Mouse (Mus musculus): Measurements from ENCODE around the gene Kcnab3.
A peak's percentile ranks its signal among the peaks of the same experiment; 100 is the strongest.

Kcnab3 gene

DNA sequence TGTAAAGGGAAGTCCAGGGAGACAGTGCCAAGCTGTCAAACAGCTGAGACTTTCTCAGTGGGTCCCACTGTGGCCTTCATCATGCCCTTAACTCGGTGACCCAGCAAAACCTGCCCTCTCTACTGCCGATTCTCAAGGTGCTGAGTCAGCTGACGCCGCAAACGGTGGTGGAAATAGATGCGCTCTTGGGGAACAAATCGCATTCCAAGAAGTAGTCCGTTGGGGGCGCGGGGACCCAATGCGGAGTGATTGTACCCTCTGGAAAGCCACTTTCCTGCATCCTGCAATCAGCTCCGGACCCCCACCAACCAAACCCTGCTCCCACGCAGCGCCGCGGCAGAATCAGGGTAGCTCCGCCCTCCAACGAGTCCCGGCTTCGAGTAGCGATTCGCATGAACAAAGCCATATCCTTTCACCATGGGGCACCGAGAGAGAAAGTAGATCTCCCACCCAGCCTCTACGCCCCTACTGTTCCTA, 5.9 kb downstream of the Kcnab3 start:
- no peak for DNase-seq (ENCODE audit: low read depth)

DNA sequence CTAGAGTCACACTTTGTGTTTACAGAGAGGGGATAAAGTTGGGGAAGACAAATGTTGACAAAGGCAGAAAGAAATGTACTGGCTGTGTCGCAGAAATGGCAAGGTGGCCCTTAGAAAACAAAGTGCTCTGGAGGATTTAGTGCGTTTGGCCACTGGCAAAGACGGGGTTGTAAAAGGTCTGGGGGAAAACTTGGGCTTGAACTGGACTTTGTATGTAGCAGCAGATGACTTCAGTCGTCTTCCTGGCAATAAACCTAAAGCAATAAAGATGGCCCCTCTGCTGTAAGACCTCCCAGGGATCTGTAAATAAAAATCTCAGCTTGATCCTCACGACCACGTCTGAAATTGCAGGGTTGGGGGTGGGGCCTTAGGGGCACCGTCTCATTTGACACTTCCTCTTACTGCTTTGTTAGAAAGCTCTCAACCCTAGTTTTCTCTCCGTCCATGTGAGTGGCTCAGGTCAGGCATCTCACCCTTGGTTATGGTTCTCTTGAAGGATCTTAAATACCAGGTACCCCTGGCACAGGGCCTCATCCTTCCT, 6.7 kb downstream of the Kcnab3 start:
- no peak for DNase-seq (ENCODE audit: low read depth)

DNA sequence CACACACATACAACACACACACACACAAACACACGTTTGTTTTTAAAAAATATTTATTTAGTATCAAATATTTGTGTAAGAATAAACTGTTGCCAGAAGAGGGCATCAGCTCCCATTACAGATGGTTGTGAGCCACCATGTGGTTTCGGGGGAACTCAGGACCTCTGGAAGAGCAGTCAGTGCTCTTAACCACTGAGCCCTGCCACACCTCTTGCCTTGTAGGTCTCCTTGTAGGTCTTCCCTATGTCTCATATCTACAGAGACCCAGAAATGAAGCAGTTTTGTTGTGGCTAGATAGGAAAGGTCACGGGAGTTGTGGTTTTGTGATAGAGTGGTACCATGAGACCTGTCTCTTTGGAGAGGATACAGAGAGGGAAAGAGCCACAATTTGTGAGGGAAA, 7.9 kb downstream of the Kcnab3 start:
- DNase-seq (ENCODE audit: low read depth), result no peak

DNA sequence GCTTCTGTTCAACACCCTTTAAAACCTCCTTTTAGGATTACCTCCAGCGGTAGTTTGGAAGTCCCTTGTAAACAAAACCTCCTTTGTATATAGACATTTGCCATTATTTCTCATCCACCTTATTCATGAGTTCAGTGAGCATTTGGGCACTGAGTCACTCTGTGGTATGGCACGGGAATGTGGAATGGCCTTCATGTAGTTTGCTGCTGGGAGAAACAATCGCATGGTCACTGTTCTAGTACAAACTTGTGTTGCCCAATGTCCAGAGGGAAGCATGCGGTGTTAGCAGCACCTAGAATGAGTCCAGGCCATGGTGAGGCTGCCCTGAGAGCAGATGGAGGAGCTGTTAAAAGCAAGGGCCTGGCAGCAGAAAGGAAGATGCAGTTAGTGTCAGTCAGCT, 8.7 kb downstream of the Kcnab3 start:
- DNase-seq (ENCODE audit: low read depth), result no peak

DNA sequence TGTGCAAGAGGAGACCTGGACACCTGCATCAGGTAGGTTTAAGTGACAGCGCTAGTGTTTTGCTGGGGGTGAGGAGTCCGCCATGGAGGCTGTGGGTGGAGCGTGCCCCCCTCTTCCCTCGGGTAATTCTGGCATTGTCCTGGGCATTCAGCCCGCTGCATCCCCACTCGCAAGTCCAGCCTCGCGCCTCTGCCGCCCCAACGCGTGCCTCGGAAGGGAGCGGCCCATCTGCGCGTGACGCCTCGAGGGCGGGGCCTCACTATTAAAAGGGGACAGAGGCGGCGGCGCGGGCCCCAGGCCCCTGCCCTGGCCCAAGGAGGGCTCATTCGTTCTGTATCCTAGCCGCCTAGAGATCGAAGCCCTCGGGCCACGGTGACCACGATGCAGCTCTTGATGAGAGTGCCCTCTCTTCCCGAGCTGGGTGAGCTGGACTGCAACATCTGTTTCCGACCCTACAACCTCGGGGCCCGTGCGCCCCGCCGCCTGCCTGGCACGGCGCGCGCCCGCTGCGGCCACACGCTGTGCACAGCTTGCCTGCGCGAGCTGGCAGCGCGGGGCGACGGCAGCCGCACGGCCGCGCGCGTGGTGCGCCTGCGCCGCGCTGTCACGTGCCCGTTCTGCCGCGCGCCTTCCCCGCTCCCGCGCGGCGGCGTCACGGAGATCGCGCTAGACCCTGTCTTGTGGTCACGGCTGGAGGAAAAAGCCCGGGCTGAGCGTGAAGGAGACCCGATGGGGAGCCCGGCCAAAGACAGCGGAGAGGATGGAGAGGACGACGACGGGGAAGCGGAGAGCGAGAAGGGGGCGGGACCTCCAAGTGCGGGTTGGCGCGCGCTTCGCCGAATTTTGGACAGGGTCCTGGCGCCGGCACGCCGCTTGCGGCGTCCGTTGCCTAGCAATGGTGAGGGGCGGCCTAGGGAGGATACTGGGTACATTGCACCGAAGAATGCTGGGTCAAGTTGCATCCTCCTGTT, 14.4 kb downstream of the Kcnab3 start, which contains the start of gene Rnf227:
Rnf227 (plus strand) TSS at position 301 of the 971 bp plus-strand sequence.
- no peak for DNase-seq (ENCODE audit: low read depth)

DNA sequence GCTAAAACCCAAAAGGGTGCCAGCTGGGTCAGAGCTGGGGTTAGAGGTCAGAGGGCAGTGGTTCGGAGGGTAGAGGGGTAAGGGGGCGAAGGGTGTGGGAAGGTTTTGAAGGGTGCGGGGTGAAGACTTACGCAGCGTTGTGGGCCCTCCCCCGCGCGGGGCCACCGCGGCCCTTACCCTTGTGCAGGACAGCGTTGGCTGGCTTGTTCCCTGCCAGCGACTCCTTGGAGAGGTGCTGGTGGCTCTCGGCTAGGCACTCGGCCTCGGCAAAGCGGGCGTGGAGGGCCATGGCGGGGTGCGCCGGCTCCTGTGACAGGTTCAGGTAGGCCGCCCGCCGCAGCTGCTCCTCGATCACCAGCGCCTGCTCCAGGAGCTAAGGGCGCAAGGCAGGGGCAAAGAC, 20.4 kb downstream of the Kcnab3 start:
- DNase-seq (ENCODE audit: low read depth), result no peak

DNA sequence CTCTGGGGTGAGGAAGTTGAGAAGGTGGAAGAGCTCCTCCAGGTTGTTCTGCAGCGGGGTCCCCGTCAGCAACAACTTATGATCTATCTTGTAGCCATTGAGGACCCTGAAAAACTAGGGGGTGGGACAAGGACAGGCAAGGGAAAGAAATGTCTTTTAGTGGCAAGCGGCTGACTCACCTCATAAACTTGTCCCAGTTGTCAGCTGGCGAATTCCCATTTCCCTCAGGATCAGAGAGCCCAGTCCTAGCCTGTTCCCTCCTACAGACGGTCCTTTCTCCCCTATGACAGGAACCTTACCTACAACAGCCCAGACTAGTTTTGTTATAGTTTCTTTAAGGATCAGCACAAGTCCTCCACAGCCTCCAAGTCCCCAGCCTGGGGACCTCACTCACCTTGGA, 30.5 kb downstream of the Kcnab3 start:
- no peak for DNase-seq (ENCODE audit: low read depth)

DNA sequence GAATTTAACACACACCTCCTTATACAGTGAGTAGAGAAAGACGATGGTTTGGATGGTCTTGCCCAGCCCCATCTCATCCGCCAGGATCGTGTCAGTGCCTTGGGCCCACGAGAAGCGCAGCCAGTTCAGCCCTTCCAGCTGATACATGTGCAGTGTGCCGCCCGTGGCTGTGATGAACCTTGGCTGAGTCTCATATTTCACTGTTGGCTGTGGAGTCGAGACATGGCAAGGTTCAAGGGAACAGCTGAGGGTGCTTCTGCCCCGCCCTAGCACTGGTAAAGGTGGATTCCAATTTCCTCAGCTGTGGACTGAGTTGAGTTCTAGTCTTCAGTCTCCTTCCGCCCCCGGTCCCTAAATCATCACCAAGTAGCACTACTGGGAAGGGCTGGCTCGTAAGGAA, 31.6 kb downstream of the Kcnab3 start:
- no peak for DNase-seq (ENCODE audit: low read depth)

DNA sequence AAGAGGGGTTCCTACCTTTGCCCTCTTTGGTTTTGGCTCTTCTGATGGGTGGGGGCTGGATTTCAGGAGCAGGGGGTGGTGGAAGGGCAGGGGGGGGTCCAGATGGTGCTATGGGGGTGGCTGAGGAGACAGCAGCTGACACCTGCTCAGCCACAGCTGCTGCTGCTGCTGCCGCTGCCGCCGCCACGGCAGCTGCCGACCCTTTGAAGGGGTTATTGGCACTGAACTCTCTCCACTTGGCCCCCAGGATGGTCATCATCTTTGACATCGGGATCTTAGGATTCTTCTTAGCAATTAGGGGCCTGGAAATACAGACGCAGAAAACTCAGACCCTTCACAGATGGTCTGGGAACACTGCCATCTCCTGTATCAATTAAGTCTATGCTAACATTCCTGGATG, 36.0 kb downstream of the Kcnab3 start:
- no peak for DNase-seq (ENCODE audit: low read depth)

DNA sequence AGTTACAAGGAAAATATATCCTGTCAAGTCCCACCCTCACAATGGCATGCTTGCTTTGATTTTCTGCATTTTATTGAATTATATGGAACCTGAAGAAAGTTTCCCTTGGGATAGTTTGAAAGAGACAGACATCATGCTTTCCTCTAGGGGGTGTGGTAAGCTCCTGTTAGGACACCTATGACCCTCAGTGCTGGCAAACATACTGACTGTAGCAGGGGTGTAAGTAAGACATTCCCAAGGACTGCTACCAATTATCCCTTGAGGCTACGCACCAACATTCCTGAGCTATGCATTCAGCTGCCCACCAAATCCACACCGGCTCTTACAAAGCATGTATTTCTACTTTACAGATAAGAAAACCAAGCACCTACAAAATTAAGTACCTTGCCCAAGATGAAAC, 36.4 kb downstream of the Kcnab3 start:
- no peak for DNase-seq (ENCODE audit: low read depth)

DNA sequence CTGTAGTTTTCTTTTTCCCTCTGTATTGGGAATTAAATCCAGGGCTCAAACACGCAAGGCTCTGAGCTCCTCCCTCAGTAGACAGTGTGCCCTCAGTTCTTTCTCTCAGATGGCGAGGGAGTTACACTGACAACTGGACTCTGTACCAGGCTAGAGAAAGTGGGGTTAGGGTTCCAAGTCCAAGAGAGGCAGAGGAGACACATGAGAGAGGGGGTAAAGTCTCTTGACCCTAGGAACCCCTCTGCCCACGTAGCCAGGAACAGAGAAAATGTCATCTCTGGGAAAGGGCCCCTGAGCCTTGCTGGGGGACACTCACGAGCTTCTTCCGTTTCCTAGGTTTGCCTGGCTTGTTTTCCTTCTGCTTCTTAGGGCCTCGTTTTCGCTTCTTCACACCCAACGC, 38.3 kb downstream of the Kcnab3 start:
- no peak for DNase-seq (ENCODE audit: low read depth)

DNA sequence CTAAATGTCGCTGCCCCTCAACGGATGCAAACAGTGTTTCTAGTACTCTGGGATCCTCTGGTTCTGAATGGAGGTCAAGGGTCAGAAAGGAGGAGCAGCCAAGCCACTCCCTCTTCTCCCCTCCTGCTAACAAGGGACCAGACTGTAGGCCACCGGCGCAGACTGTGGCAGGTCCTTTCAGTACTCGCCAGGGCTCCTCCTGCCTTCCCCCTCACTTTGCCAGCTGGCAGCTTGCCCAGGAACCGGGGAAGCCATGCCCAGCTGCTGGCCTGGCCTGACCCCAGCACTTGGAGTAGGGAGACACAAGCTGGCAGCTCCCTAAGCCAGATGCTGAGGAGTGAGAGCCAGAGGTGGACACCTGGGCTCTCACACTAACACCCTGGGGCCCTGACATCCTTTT, 38.9 kb downstream of the Kcnab3 start:
- DNase-seq (ENCODE audit: low read depth), result no peak

DNA sequence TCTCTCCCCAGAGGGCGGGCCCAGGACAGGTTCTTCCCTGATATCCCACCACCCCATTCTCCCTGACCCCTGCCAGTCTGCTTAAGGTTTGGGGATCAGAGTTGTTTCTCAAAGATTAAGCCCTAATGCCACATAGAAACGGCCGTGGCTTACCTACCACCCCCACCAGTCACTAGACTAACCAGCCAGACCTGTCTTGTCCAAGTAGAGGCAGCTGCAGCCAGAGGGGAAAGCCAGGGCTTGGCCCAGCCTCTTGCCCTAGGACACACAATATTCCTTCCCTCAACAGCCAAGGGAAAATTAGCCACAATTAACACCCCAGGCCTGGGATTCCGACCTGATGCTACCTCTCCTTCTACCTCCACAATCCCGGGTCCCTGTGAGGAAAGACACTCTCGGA, 39.7 kb downstream of the Kcnab3 start:
- DNase-seq (ENCODE audit: low read depth), result no peak

DNA sequence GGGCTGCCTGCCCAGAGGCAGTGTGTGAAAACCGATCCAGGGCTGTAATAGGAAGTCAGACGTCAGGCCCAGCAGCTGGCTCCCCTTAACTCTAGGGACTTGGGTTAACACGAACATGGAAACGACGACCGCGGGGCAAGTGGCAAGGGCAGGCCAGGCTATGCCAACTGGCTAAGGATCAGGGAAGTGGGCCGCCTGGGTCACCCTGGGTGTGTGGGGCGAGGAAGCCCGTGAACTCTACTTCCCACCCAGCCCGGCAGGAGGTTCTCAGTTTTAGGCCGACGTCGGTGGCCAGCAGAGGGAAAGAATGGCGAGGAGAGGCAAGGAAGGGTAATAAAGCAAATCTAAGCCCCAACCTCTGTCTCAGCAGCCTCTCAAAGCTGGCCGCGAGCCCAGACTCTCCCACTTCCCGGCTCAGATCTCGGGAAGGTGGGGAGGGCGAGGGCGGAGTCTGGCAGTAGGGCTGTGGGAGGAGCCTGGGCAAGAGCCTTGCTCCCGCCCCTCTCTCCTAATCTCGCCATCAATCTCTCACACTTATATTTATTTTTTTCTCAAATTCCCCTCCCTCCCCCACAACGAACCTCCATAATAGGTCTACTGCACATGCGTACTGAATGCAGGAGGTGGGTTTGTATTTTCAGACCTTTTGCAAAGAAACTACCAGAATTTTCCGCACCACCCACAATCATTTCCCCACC, 40.2 kb downstream of the Kcnab3 start:
- DNase-seq (ENCODE audit: low read depth), result peak; percentile 40

DNA sequence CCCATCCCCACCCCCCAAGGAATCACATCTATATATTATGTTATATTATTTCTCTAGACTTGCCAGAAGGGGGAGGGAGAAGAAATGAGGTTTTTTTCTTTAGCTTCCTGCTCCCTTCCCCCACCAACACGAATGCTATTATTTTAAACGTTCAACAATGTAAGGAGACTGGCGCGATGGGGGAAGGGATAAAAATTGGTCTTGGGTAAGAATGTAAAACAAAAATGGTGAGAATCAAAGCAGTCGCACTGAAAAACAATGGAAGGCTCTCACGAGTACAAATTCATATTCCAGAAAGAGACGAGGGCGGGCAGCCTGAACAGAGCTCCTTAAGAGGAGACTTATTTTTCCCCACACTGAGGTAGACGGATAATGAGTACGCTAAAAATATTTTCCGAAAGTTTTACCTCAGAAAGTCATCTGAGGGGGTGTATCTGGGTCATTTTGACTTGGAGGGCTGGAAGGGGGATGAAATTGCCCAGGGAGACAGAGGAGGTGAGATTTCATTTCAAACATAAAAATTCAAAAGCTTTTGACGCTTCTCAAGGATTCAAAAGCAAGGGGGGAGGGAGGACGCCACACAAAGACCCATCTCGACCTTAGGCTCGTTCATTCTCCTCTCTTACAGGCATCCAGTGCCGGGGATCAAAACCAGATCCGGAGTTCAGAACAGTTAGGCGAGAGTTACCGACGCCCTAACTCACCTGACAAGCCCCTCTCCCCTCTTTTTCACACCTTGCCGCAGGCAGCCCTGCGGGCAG, 41.0 kb downstream of the Kcnab3 start:
- no peak for DNase-seq (ENCODE audit: low read depth)

DNA sequence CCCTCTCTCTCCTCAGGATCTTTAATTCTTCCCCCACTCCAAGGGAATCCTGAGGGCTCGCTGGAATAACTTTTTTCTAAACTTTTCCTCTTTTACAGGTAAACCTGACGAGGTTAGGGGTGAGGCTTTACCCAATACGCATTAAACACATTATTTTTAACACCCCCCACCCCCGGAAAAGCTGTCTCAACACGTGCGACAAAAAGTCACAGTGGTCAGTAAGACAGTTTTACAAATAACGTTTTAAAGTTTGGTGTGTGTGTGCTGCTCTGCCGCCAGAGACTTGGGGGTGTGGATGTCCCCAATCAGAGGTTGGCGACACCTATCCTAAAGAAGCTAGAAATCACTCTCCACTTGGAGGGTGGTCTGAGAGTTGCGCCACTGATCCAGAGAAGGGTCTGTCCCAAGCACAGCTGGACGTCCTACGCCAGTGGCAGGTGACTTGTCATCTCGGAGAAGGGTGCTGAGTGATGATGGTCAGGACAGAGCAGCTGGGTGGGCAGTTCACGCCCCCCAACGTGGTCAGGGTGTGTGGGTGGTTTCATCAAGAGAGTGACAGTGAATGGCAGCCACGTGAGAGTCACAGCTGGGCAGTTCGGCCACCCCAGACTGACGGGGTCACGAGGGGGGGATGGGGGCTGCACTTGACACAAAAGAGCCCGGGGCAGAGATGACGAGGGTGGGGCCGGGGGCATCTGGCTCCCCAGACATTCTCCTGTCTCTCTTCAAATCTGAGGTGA, 41.7 kb downstream of the Kcnab3 start:
- DNase-seq (ENCODE audit: low read depth), result no peak

DNA sequence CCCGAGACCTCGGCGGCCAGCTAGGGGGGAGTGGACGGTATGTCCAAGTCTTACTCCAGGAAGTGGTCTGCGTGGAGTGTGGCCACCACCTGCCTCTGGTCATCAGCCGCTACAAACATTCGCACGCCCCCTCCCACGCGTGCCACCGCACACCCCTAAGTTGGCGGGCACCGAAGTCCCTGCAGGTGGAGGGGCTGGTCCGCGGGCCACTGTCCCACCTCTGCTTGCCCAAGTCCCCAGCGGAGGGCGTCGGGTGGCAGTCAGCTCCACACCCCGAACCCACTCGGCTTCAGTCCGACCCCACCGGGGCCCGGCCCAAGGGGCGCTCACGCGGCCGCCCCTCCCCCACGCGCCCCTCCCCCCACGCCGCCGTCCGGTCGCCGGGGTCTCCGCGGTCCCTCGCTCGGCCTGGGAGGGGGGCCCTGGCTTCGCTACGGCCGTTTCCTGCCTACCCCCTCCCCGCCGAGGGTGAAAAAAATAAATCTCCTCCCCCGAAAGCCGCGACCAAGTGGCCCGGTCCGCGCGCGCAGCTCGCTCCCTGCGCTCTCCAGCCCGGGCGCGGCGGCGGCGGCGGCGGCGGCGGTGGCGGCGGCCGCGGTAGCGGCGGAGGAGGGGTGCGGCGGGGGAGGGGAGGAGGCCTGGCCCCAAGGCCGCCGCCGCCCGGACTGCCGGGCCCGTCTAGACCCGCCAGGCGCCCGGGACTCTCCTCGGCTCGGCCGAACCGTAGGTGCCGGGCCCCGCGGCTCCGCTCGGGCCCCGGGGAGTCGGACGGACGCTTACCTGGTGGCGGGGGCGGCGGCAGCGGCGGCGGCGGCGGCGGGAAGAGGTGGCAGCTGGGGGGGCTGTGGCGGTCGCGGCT, 42.5 kb downstream of the Kcnab3 start:
- no peak for DNase-seq (ENCODE audit: low read depth)

DNA sequence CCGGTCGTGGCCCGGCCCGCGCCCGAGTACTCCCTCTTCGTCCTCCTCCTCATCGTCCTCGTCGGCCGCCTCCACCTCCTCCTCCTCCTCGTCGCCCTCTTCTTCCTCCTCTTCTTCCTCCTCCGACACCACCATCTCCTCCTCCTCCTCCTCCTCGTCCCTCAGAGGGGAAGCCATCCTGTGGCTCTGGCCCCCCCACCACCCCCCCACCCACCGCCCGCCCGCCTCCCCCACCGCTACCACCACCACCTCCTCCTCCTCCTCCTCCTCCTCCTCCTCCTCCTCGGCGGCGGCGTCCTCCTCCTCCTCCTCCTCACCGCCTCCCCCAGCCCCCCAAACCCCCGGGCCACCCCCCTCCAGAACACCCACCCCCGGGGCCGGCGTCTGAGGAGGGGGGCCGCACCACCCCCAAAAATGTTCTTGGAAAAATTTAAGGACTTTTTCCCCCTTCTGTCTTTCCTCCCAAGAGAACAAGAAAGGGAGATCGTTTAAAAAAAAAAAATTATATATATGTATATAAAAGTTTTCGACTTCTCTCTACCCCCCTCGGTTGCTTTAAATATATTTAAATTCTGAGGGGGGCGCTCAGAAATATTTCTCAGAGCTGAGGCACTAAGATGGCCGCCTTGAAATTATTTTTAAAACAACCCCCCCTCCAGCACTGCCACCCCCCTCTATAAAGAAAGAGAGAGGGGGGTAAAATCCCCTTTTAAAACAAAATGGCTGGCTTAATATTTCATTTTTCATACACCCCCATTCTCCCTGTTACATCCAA, 43.3 kb downstream of the Kcnab3 start, which contains the start of gene Chd3:
Chd3 (minus strand) TSS at position 192 of the 775 bp plus-strand sequence.
- DNase-seq (ENCODE audit: low read depth), result no peak

DNA sequence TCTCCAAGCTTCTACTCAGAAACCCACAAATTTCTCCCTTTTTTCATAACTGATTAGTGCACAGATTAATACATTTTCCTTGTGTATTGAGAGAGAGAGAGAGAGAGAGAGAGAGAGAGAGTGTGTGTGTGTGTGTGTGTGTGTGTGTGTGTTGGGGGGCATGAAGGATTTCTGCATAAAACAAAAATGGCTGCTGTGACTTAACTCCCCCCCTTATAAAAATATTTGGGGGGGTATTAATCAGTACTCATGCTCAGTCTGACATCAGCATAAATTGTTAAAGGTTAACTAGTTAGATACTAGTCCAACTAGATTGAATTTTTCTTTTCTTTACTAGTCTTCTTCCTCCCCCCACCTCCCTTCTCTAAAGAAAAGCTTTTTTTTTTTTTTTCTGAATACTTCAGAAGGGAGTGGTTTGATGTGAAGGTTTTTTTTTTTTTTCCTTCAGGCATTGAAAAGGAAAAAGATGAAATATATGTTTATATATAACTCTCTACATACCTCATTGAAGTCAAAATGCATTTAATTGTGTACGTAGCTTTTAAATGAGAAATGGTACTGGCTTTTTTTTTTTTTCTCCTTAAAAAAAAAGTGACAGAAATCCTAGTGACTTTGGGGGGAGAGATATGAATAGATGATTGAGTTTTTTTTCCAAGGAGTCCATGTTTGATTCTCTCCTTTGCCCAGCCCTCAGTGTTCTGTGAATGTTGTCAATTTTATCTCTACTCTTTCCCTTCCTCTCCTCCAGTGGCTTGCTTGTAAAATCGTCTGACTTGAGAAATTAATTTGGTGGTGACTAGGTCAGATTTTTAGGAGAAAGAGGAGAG, 44.1 kb downstream of the Kcnab3 start:
- DNase-seq (ENCODE audit: low read depth), result no peak

Measured in c-Kit-positive CD71-negative TER-119-negative erythroid progenitor cells, embryonic 14.5 days (primary cell).